Comparison of ENCODE assay signal across 15 mouse cellular contexts in genomic region chr9:113507561-113508460, GRCm38 (mm10).
DNase-seq lines count a peak whose midpoint lies in the region; ATAC-seq and TF ChIP-seq lines count a peak whose summit lies in the region.
"Had no signal": no experiment of that assay in that cellular context is flagged by ENCODE, and none has a peak within 500 bp of the region (broad histone marks: within the 10 kb centered on the region; RNA-seq: fewer than 3 reads in every experiment).

No protein-coding gene starts in this region.

- H3K9ac ChIP-seq in forebrain, postnatal 0 days = no peak overlapping the region
- H3K9ac ChIP-seq: embryonic facial prominence, embryonic 12.5 days; liver, embryonic 12.5 days had no signal

- ATAC-seq in forebrain, postnatal 0 days = peak; percentile 94
- ATAC-seq: liver, embryonic 12.5 days had no signal

- H3K9me3 ChIP-seq in forebrain, postnatal 0 days (ENCODE audit: low read length) = no peaks in the 10 kb centered on the region
- H3K9me3 ChIP-seq: embryonic facial prominence, embryonic 12.5 days had no signal

- no peak overlapping the region for H3K4me3 ChIP-seq in forebrain, postnatal 0 days (ENCODE audit: low read depth, low read length)
- H3K4me3 ChIP-seq: embryonic facial prominence, embryonic 12.5 days; liver, embryonic 12.5 days had no signal

- H3K27ac ChIP-seq in forebrain, postnatal 0 days (ENCODE audit: low read depth, low read length) = peak overlapping the region; percentile 91
- H3K27ac ChIP-seq: embryonic facial prominence, embryonic 12.5 days; liver, embryonic 12.5 days; macrophage; stomach, postnatal 0 days had no signal

- no peaks in the 10 kb centered on the region for H3K27me3 ChIP-seq in forebrain, postnatal 0 days (ENCODE audit: insufficient read depth, low read length)
- H3K27me3 ChIP-seq: CH12.LX; embryonic facial prominence, embryonic 12.5 days; liver, embryonic 12.5 days had no signal

- peak overlapping the region; percentile 24 for H3K4me2 ChIP-seq in forebrain, postnatal 0 days (ENCODE audit: low read depth)
- H3K4me2 ChIP-seq: embryonic facial prominence, embryonic 12.5 days; liver, embryonic 12.5 days had no signal

- intact Hi-C loops in left cerebral cortex, postnatal 36 days (cut with DNase I) = loop anchor here (5.0 kb wide), 2 partner anchors 36 to 119 kb away; no protein-coding TSS in a partner anchor

- DNase-seq in layer of hippocampus, adult 18-20 months (ENCODE audit: low spot score in 2 of 2) = peak; percentile 47 to 78
- no peak for DNase-seq in layer of hippocampus, postnatal 25 days (ENCODE audit: extremely low spot score in 1 of 2, low spot score in 1 of 2)
- peak; percentile 88 for DNase-seq in forebrain, postnatal 0 days
- DNase-seq in left cerebral cortex, postnatal 36 days (ENCODE audit: low spot score in 2 of 2) = peak; percentile 61 to 66
- peak; percentile 47 to 56 for DNase-seq in right cerebral cortex, postnatal 36 days (ENCODE audit: low spot score in 2 of 2)
- DNase-seq in ovary, postnatal 36 days (ENCODE audit: low spot score) = no peak
- DNase-seq in testis, postnatal 10 days (ENCODE audit: low spot score) = no peak
- DNase-seq in lung, postnatal 14 days = no peak
- DNase-seq: gastrocnemius, postnatal 25 days; kidney, postnatal 10 days had no signal

- no peak for TF ChIP-seq CTCF in forebrain, postnatal 0 days (IDR thresholded peaks at IDR 0.05; ENCODE audit: low read depth)

- WGBS in forebrain, postnatal 0 days = 28% methylated on average over 20 of the region's 20 CpGs

- no peaks in the 10 kb centered on the region for H3K36me3 ChIP-seq in forebrain, postnatal 0 days (ENCODE audit: insufficient read depth)
- H3K36me3 ChIP-seq: embryonic facial prominence, embryonic 12.5 days; liver, embryonic 12.5 days had no signal

- peaks cover 27% of the 10 kb centered on the region for H3K4me1 ChIP-seq in forebrain, postnatal 0 days (ENCODE audit: insufficient read depth)
- H3K4me1 ChIP-seq: embryonic facial prominence, embryonic 12.5 days; liver, embryonic 12.5 days had no signal

Comparison
In these comparisons a context has a peak if more than half of its experiments do, and no peak if none do; other contexts are left out.
1. DNase-seq: peak in layer of hippocampus, adult 18-20 months (2 of 2), forebrain, postnatal 0 days (single experiment), left cerebral cortex, postnatal 36 days (2 of 2) and right cerebral cortex, postnatal 36 days (2 of 2); none in layer of hippocampus, postnatal 25 days (0 of 2), ovary, postnatal 36 days (single experiment), testis, postnatal 10 days (single experiment) and lung, postnatal 14 days (single experiment).